Mouse (Mus musculus): ENCODE results near the gene Psma5.

DNA sequence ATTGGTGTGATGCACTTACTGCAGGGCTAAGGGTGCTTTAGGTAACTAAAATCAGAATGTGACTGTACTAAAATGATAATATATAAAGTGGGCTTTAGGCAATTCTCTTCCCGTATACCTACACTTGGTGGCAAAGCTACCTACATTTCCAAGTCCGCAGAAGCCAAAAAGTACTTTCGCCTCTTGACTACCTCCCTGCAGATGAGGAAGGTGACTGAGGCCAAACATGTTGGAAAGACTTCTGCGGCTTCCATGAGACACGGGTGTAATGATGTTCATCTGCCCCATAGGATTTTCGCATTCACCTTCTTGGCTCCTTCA is 26.5 kb downstream of the Psma5 start:
- no peak for TF ChIP-seq CTCF (conservative IDR thresholded peaks at IDR 0.05; ENCODE audit: insufficient read depth, insufficient read length, low read depth, low read length)
- TF ChIP-seq POLR2A (IDR thresholded peaks at IDR 0.05; ENCODE audit: low read depth, low read length) = no peak
